Mouse (Mus musculus) E14TG2a.4 (cell line): ENCODE measurements around the gene Wdpcp.
A peak's percentile ranks its signal among the peaks of the same experiment; 100 is the strongest.

ENCODE experiments used
- H3K27me3 ChIP-seq: 2 replicates; pipeline ENCODE4 v1.6.1; 2014; ENCODE audit warnings: low read length, control low read depth; ENCODE audit not compliant: insufficient read depth
- H3K36me3 ChIP-seq: 2 replicates; pipeline ENCODE4 v1.6.1; 2014; ENCODE audit warnings: low read length, control low read depth; ENCODE audit not compliant: insufficient read depth
- H3K4me1 ChIP-seq: replicated peaks from 2 replicates; pipeline ENCODE4 v1.6.1; 2014; ENCODE audit warnings: low read depth, low read length, control low read depth
- H3K4me3 ChIP-seq: replicated peaks from 2 replicates; pipeline ENCODE4 v1.5.1; 2014; ENCODE audit warnings: mild to moderate bottlenecking, low read length
- H3K9me3 ChIP-seq: 2 replicates; pipeline ENCODE4 v1.6.1; 2014; ENCODE audit warnings: low read length, control low read depth
- CTCF ChIP-seq: conservative IDR thresholded peaks from 2 replicates; pipeline ENCODE4 v1.5.1; 2014; ENCODE audit warnings: low read length
- NANOG ChIP-seq: IDR thresholded peaks from 2 replicates; pipeline ENCODE4 v1.6.1; 2014; ENCODE audit warnings: borderline replicate concordance, low read length, mixed read lengths
- POU5F1 ChIP-seq: IDR thresholded peaks from 2 replicates; pipeline ENCODE4 v1.6.1; 2014; ENCODE audit warnings: low read length, borderline replicate concordance

The Wdpcp gene

GRCm38 (mm10) chr11:21870863-21871262 is 298.8 kb downstream of the Wdpcp start:
- TF ChIP-seq POU5F1 (no peak), NANOG (no peak), CTCF (no peak)
- Histone ChIP-seq H3K9me3 (peaks cover 18% of the 10 kb centered on the region), H3K4me1 (peaks cover 9% of the 10 kb centered on the region), H3K36me3 (no peaks in the 10 kb centered on the region), H3K27me3 (no peaks in the 10 kb centered on the region), H3K4me3 (no peak overlapping the region)

GRCm38 (mm10) chr11:21871728-21872127 is 299.7 kb downstream of the Wdpcp start:
- Histone ChIP-seq H3K36me3 (no peaks in the 10 kb centered on the region), H3K4me3 (no peak overlapping the region), H3K9me3 (peaks cover 26% of the 10 kb centered on the region), H3K27me3 (no peaks in the 10 kb centered on the region), H3K4me1 (peaks cover 9% of the 10 kb centered on the region)
- TF ChIP-seq CTCF (no peak), POU5F1 (no peak), NANOG (no peak)

DNA sequence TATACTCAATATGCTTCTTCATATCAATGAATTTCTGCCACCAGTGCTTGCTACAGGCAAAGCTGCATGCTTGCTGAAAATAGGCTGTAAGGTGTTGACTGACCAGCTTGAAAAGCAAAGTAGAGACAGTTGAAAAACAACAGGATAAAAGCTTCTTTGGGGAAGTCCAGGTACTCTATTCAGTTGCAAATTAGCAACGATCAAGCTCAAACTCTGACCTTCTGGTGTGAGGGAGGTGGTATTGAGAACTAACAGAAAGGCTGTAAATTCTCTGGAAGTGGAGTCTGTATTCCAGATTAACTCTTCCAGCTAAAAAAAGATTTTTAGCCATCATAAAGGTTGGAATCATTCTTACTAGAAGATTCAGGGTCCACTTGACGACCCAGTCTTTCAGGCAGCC is 303.0 kb downstream of the Wdpcp start:
- Histone ChIP-seq H3K36me3 (no peaks in the 10 kb centered on the region), H3K4me1 (no peaks in the 10 kb centered on the region), H3K4me3 (no peak overlapping the region), H3K27me3 (no peaks in the 10 kb centered on the region), H3K9me3 (peaks cover 38% of the 10 kb centered on the region)
- TF ChIP-seq NANOG (peak; percentile 58; the same call in 1 of the 2 replicates), CTCF (no peak)

DNA sequence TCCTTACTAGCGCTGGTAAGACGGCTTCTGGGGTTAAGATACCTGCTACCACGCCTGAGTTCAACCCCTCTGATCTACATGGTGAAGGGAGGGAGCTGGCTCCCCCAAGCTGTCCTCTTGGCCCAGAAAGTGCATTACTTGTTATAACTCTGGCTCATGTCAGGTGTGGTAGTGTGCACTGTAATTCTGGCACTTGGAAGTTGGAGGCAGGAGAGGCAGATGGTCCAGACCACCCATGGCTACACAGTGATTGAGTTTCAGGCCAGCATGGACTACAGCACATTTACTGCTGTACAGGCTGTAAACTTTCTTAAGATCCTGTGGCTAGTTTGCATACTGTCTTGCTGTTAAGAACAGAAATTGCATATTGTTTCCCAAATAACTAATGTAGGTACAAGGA is 322.7 kb downstream of the Wdpcp start:
- TF ChIP-seq POU5F1 (no peak), CTCF (no peak), NANOG (no peak)
- Histone ChIP-seq H3K27me3 (no peaks in the 10 kb centered on the region), H3K4me1 (no peaks in the 10 kb centered on the region), H3K4me3 (no peak overlapping the region), H3K9me3 (peaks cover 5% of the 10 kb centered on the region), H3K36me3 (no peaks in the 10 kb centered on the region)

- Histone ChIP-seq H3K4me1 (no peaks in the 10 kb centered on the region), H3K9me3 (no peaks in the 10 kb centered on the region), H3K4me3 (no peak overlapping the region), H3K27me3 (no peaks in the 10 kb centered on the region), H3K36me3 (no peaks in the 10 kb centered on the region)
- TF ChIP-seq NANOG (no peak), POU5F1 (no peak), CTCF (no peak)
These were observed 350.5 kb downstream of the Wdpcp start for GRCm38 (mm10) chr11:21922531-21922930.
